Mouse (Mus musculus) adrenal gland, postnatal 10 days (tissue): ENCODE data around the gene Tex45. TPM values are rescaled to one million over a fixed set of nuclear protein-coding genes. Genes with fewer than 3 reads are reported as not detected.

Experiments used
- DNase-seq: peaks from one replicate; pipeline ENCODE4 v3.0.0; 2021; ENCODE audit warnings: mixed read lengths
- total RNA-seq, 2 experiments: library from RNA; stranded (reverse); gene quantifications; 2 replicates each; pipeline ENCODE4 v1.2.3; 2021

The Tex45 gene
- total RNA-seq, 2 experiments from 2014 or later = 0.27 TPM; not detected in 1

GRCm38 (mm10) chr8:3536053-3536841 lies 65.6 kb downstream of the Tex45 start:
- no peak for DNase-seq

Other genes starting within 250 kb of the Tex45 start
- gene Insr, start 191.2 kb upstream of the Tex45 start, total RNA-seq = 100 to 1,000 TPM; 100 to 108 TPM
- 1 to 10 TPM; 2.3 to 3.7 TPM for gene A430078G23Rik, start 117.4 kb upstream of the Tex45 start, total RNA-seq
- 10 to 100 TPM; 27.4 to 36.5 TPM for gene Arhgef18, start 77.9 kb upstream of the Tex45 start, total RNA-seq
- gene Pex11g, start 3.2 kb upstream of the Tex45 start, total RNA-seq = 10 to 100 TPM; 13.3 to 16.1 TPM
- gene Zfp358, start 22.3 kb downstream of the Tex45 start, total RNA-seq = 10 to 100 TPM; 23.9 to 25.3 TPM
- 10 to 100 TPM; 30.2 to 37.6 TPM for gene Mcoln1, start 29.6 kb downstream of the Tex45 start, total RNA-seq
- gene Pnpla6, start 44.5 kb downstream of the Tex45 start, total RNA-seq = 10 to 100 TPM; 24.2 to 39.3 TPM
- 1 to 10 TPM in 1 of 2 experiments, under 1 TPM in 1; 0.61 to 1.9 TPM for gene C330021F23Rik, start 97.1 kb downstream of the Tex45 start, total RNA-seq
- gene Camsap3, start 116.4 kb downstream of the Tex45 start, total RNA-seq = 10 to 100 TPM in 1 of 2 experiments, 1 to 10 TPM in 1; 9.1 to 13.8 TPM
- gene Xab2, start 150.5 kb downstream of the Tex45 start, total RNA-seq = 10 to 100 TPM; 33.1 to 33.9 TPM
- gene Pet100, start 150.7 kb downstream of the Tex45 start, total RNA-seq = 100 to 1,000 TPM; 104 to 118 TPM
- gene Pcp2, start 154.7 kb downstream of the Tex45 start, total RNA-seq = not detected
- 10 to 100 TPM; 70.1 to 89.1 TPM for gene Stxbp2, start 160.1 kb downstream of the Tex45 start, total RNA-seq
- 10 to 100 TPM in 1 of 2 experiments, 1 to 10 TPM in 1; 3.7 to 33.4 TPM for gene Retn, start 184.9 kb downstream of the Tex45 start, total RNA-seq
- gene Mcemp1, start 194.9 kb downstream of the Tex45 start, total RNA-seq = 1 to 10 TPM; 1.2 to 1.7 TPM
- gene Fcor, start 201.5 kb downstream of the Tex45 start, total RNA-seq = 10 to 100 TPM; 28.3 to 29.9 TPM
- 10 to 100 TPM; 19.5 to 23.1 TPM for gene Trappc5, start 205.4 kb downstream of the Tex45 start, total RNA-seq
- gene Fcer2a, start 223.3 kb downstream of the Tex45 start, total RNA-seq = 1 to 10 TPM; 2.5 to 3.4 TPM
- gene Clec4g, start 249.8 kb downstream of the Tex45 start, total RNA-seq = 10 to 100 TPM in 1 of 2 experiments, 1 to 10 TPM in 1; 7.4 to 14.3 TPM